ENCODE assay signal across 23 mouse cellular contexts in the genomic region with DNA sequence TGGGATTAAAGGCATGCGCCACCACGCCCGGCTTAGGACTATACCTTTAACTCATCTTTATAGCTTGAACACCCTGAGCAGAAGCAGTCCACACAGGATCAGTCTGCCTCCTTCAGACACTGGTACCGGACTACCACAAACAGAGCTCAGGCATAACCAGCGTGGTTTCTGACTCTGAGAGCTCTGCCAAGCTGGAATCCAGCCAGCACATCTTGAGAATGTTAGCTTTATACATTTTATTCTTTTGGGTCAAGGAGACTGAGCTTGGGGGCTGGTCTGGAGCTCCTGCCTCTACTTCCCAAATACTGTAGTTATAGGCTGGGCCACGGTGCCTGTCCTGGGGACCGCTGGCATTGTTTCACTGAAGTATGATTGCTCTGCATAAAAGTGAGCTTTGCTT. TPM values are rescaled to one million over a fixed set of nuclear protein-coding genes. Genes with fewer than 3 reads are reported as not detected.
DNase-seq lines count a peak whose midpoint lies in the region; TF ChIP-seq lines count a peak whose summit lies in the region.
"Had no signal": no experiment of that assay in that cellular context is flagged by ENCODE, and none has a peak within 500 bp of the region (broad histone marks: within the 10 kb centered on the region; RNA-seq: fewer than 3 reads in every experiment).

No protein-coding gene starts in this region.

- 78% methylated on average over 7 of the region's 7 CpGs for WGBS in lung, adult 2 months

- TF ChIP-seq CTCF in lung, adult 2 months (IDR thresholded peaks at IDR 0.05; ENCODE audit: insufficient read depth, low read length) = no peak

- DNase-seq in cerebellum, adult 9-11 months = peak; percentile 24
- no peak for DNase-seq in cerebellum, postnatal 10 days
- DNase-seq in kidney, adult 11 months = peak; percentile 8
- DNase-seq in kidney, adult 9 months = no peak
- peak; percentile 21 for DNase-seq in lung, postnatal 10 days
- no peak for DNase-seq in lung, adult 2 months
- no peak for DNase-seq in adipocyte (ENCODE audit: low spot score)
- DNase-seq: adrenal gland, postnatal 10 days; B cell, adult 2 months; gastrocnemius, postnatal 25 days; heart, adult 11 months; kidney, adult 8-10 months; kidney, postnatal 14 days; layer of hippocampus, adult 9-11 months; right cerebral cortex, postnatal 4 days; thymus, adult 18-20 months; thymus, postnatal 36 days had no signal

- no peak for TF ChIP-seq POLR2A in lung, adult 2 months (IDR thresholded peaks at IDR 0.05; ENCODE audit: borderline replicate concordance, extremely low read depth, low read depth, low read length)

- H3K4me1 ChIP-seq in lung, adult 2 months (ENCODE audit: control insufficient read depth, insufficient read depth, low read length) = peaks cover 5% of the 10 kb centered on the region

- no peak overlapping the region for H3K4me3 ChIP-seq in lung, adult 2 months (replicated peaks; ENCODE audit: extremely low read depth, low read depth, low read length)
- H3K4me3 ChIP-seq: heart, embryonic 10.5 days; heart, embryonic 15.5 days; liver, embryonic 15.5 days; midbrain, embryonic 13.5 days; neural tube, embryonic 13.5 days had no signal

RNA-seq across cellular contexts. Expression of gene Fam210b, which starts 1.6 kb away (rescaled TPM):
- 21.3 and 25.4 TPM in 2 replicates for polyA plus RNA-seq in lung, adult 2 months (2012; rRNA removed)

RNA-seq across cellular contexts. Expression of gene Aurka, which starts 26.6 kb away (rescaled TPM):
- 1.0 and 2.0 TPM in 2 replicates for polyA plus RNA-seq in lung, adult 2 months (2012; rRNA removed)

RNA-seq across cellular contexts. Expression of gene Cstf1, which starts 26.7 kb away (rescaled TPM):
- polyA plus RNA-seq in lung, adult 2 months (2012; rRNA removed) = 22.4 and 23.1 TPM in 2 replicates

RNA-seq across cellular contexts. Expression of gene Cass4, which starts 49.8 kb away (rescaled TPM):
- polyA plus RNA-seq in lung, adult 2 months (2012; rRNA removed) = 3.4 and 7.6 TPM in 2 replicates
- polyA plus RNA-seq: liver, adult 2 months had no signal

Comparison
In these comparisons a context has a peak if more than half of its experiments do, and no peak if none do; other contexts are left out.
1. DNase-seq: peak in cerebellum, adult 9-11 months (single experiment), kidney, adult 11 months (single experiment) and lung, postnatal 10 days (single experiment); none in cerebellum, postnatal 10 days (0 of 2), kidney, adult 9 months (single experiment), lung, adult 2 months (single experiment) and adipocyte (single experiment).